Mouse (Mus musculus) megakaryocyte, embryonic 14.5 days (primary cell): ENCODE data around the gene Gzma. TPM values are rescaled to one million over a fixed set of nuclear protein-coding genes. Genes with fewer than 3 reads are reported as not detected.
A peak's percentile ranks its signal among the peaks of the same experiment; 100 is the strongest.

Experiments
- H3K27me3 ChIP-seq: replicated peaks from 2 replicates; pipeline ENCODE3; 2012; ENCODE audit warnings: inconsistent platforms
- H3K36me3 ChIP-seq: replicated peaks from 2 replicates; pipeline ENCODE3; 2012; ENCODE audit warnings: low read length, inconsistent platforms, mixed read lengths
- H3K4me1 ChIP-seq: 2 replicates; pipeline ENCODE4 v1.6.1; 2012; ENCODE audit warnings: inconsistent platforms
- H3K4me3 ChIP-seq: replicated peaks from 2 replicates; pipeline ENCODE3; 2012; ENCODE audit warnings: moderate library complexity, mild to moderate bottlenecking, inconsistent platforms
- H3K9me3 ChIP-seq: 2 replicates; pipeline ENCODE4 v1.6.1; 2012; ENCODE audit warnings: inconsistent platforms
- FLI1 ChIP-seq: IDR thresholded peaks from 2 replicates; pipeline ENCODE4 v1.6.1; 2012; ENCODE audit warnings: low read length, inconsistent platforms, mixed read lengths
- GATA1 ChIP-seq: IDR thresholded peaks from 3 replicates; pipeline ENCODE4 v1.6.1; 2012; ENCODE audit warnings: mixed read lengths, low read length, inconsistent platforms, borderline replicate concordance
- polyA plus RNA-seq: library from polyadenylated mRNA; stranded (reverse); fragments of >175 nt; gene quantifications from 2 replicates; pipeline ENCODE4 v1.2.3, GENCODE M21; 2012; ENCODE audit warnings: low replicate concordance; ENCODE audit not compliant: insufficient read depth

Gene Gzma
- polyA plus RNA-seq, 1 experiment, result not detected

- no peaks in the 10 kb centered on the region for H3K9me3 ChIP-seq
- TF ChIP-seq GATA1 (no peak), FLI1 (no peak)
- peaks cover 23% of the 10 kb centered on the region for H3K4me1 ChIP-seq
- H3K4me3 ChIP-seq, result no peak overlapping the region
- peaks cover 10% of the 10 kb centered on the region for H3K27me3 ChIP-seq
- H3K36me3 ChIP-seq, result no peaks in the 10 kb centered on the region
Measured at GRCm38 (mm10) chr13:113047018-113047417, 53.8 kb downstream of the Gzma start.

GRCm38 (mm10) chr13:113046211-113046883, 54.4 kb downstream of the Gzma start, which contains the start of gene Gpx8:
Gpx8 (minus strand) TSS chr13:113046410.
- H3K36me3 ChIP-seq, result no peaks in the 10 kb centered on the region
- H3K4me1 ChIP-seq, result peaks cover 23% of the 10 kb centered on the region
- no peaks in the 10 kb centered on the region for H3K9me3 ChIP-seq
- H3K4me3 ChIP-seq, result peak within 1 kb of the TSS; percentile 87
- peaks cover 15% of the 10 kb centered on the region for H3K27me3 ChIP-seq
- no peak for TF ChIP-seq FLI1
- no peak for TF ChIP-seq GATA1

- Histone ChIP-seq H3K36me3 (no peaks in the 10 kb centered on the region), H3K9me3 (no peaks in the 10 kb centered on the region), H3K4me3 (peak overlapping the region; percentile 87), H3K4me1 (peaks cover 23% of the 10 kb centered on the region), H3K27me3 (peaks cover 17% of the 10 kb centered on the region)
- TF ChIP-seq GATA1, result no peak
- TF ChIP-seq FLI1, result no peak
Measured at GRCm38 (mm10) chr13:113045458-113046110, 55.2 kb downstream of the Gzma start.

GRCm38 (mm10) chr13:113044876-113045275, 55.9 kb downstream of the Gzma start:
- no peaks in the 10 kb centered on the region for H3K9me3 ChIP-seq
- H3K4me1 ChIP-seq, result peaks cover 23% of the 10 kb centered on the region
- peaks cover 18% of the 10 kb centered on the region for H3K27me3 ChIP-seq
- H3K4me3 ChIP-seq, result no peak overlapping the region
- TF ChIP-seq GATA1, result no peak
- TF ChIP-seq FLI1, result no peak
- H3K36me3 ChIP-seq, result no peaks in the 10 kb centered on the region

Other genes with a start within 250 kb of the Gzma start
- 2.0 TPM in 1 of 2 replicates, not detected in the other for gene Mtrex, start 173.6 kb downstream of the Gzma start, polyA plus RNA-seq
- gene Dhx29, start 173.5 kb downstream of the Gzma start, polyA plus RNA-seq, result 0.47 and 3.7 TPM in 2 replicates
- gene Ccno, start 113.2 kb downstream of the Gzma start, polyA plus RNA-seq, result 0.67 TPM in 1 of 2 replicates, not detected in the other
- not detected in 2 replicates for gene Mcidas, start 107.1 kb downstream of the Gzma start, polyA plus RNA-seq
- gene Cdc20b, start 65.9 kb downstream of the Gzma start, polyA plus RNA-seq, result not detected in 2 replicates
- gene Gpx8, start 54.6 kb downstream of the Gzma start, polyA plus RNA-seq, result not detected in 2 replicates
- not detected in 2 replicates for gene Esm1, start 108.7 kb upstream of the Gzma start, polyA plus RNA-seq
- not detected in 2 replicates for gene Gzmk, start 124.9 kb upstream of the Gzma start, polyA plus RNA-seq
- not detected in 2 replicates for gene BC067074, start 192.2 kb upstream of the Gzma start, polyA plus RNA-seq